ENCODE assay signal across 39 mouse cellular contexts in the genomic region with DNA sequence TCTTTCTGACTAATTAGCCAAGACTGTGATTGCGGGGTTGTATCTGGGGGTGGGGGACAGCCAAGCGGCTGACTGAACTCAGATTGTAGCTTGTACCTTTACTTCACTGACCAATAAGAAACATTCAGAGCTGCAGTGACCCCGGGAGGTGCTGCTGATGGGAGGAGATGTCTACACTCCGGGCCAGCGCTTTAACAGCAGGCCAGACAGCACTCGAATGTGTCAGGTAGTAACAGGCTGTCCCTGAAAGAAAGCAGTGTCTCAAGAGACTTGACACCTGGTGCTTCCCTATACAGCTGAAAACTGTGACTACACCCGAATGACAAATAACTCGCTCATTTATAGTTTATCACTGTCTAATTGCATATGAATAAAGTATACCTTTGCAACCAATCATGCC. TPM values are rescaled to one million over a fixed set of nuclear protein-coding genes. Genes with fewer than 3 reads are reported as not detected.
"Had no signal": no experiment of that assay in that cellular context is flagged by ENCODE, and none has a peak within 500 bp of the region (broad histone marks: within the 10 kb centered on the region; RNA-seq: fewer than 3 reads in every experiment).

No protein-coding gene starts in this region.

- DNase-seq: gastrocnemius, postnatal 14 days; gastrocnemius, postnatal 36 days; kidney, adult 11 months; kidney, adult 2 months; kidney, adult 9 months; kidney, postnatal 14 days; kidney, postnatal 36 days; layer of hippocampus, adult 9-11 months; layer of hippocampus, postnatal 36 days; left cerebral cortex, postnatal 4 days; lung, adult 18-20 months had no signal

- H3K4me1 ChIP-seq: hindbrain, embryonic 13.5 days; hindbrain, embryonic 15.5 days; kidney, embryonic 15.5 days; limb, embryonic 13.5 days; limb, embryonic 15.5 days; liver, embryonic 12.5 days had no signal

- H3K4me2 ChIP-seq: hindbrain, embryonic 13.5 days; hindbrain, embryonic 15.5 days; kidney, embryonic 15.5 days; limb, embryonic 13.5 days; limb, embryonic 15.5 days; liver, embryonic 12.5 days had no signal

- H3K36me3 ChIP-seq: hindbrain, embryonic 13.5 days; hindbrain, embryonic 15.5 days; kidney, embryonic 15.5 days; limb, embryonic 13.5 days; limb, embryonic 15.5 days; liver, embryonic 12.5 days had no signal

- H3K27me3 ChIP-seq: hindbrain, embryonic 13.5 days; hindbrain, embryonic 15.5 days; kidney, embryonic 15.5 days; limb, embryonic 13.5 days; limb, embryonic 15.5 days; liver, embryonic 12.5 days had no signal

- H3K27ac ChIP-seq: hindbrain, embryonic 13.5 days; hindbrain, embryonic 15.5 days; hindbrain, postnatal 0 days; kidney, embryonic 15.5 days; kidney, postnatal 0 days; limb, embryonic 13.5 days; limb, embryonic 15.5 days; liver, embryonic 12.5 days; liver, embryonic 14.5 days had no signal

- H3K9me3 ChIP-seq: hindbrain, embryonic 13.5 days; hindbrain, embryonic 15.5 days; kidney, embryonic 15.5 days; limb, embryonic 13.5 days; limb, embryonic 15.5 days; liver, embryonic 12.5 days had no signal

- H3K9ac ChIP-seq: forebrain, postnatal 0 days; hindbrain, embryonic 13.5 days; hindbrain, embryonic 15.5 days; kidney, embryonic 15.5 days; limb, embryonic 13.5 days; limb, embryonic 15.5 days; liver, embryonic 12.5 days; liver, embryonic 14.5 days had no signal

- H3K4me3 ChIP-seq: hindbrain, embryonic 13.5 days; hindbrain, embryonic 15.5 days; kidney, embryonic 15.5 days; limb, embryonic 13.5 days; limb, embryonic 15.5 days; liver, embryonic 12.5 days had no signal

- ATAC-seq: hindbrain, postnatal 0 days; intestine, embryonic 16.5 days; liver, embryonic 12.5 days had no signal

RNA-seq across cellular contexts. Expression of a gene that starts 4.7 kb away (rescaled TPM):
- total RNA-seq: forebrain, postnatal 0 days; gastrocnemius, adult 18-20 months; gastrocnemius, adult 8-10 months; gastrocnemius, postnatal 14 days; gastrocnemius, postnatal 36 days; heart, adult 8-10 months; layer of hippocampus, adult 18-20 months; layer of hippocampus, adult 8-10 months; layer of hippocampus, postnatal 14 days; layer of hippocampus, postnatal 36 days; left cerebral cortex, adult 18-20 months; left cerebral cortex, adult 8-10 months; left cerebral cortex, postnatal 10 days; left cerebral cortex, postnatal 25 days; left cerebral cortex, postnatal 4 days; liver, adult 2 months had no signal
- polyA plus RNA-seq: forebrain, postnatal 0 days; gonadal fat pad, adult 2 months; heart, postnatal 0 days; hindbrain, embryonic 11.5 days; hindbrain, embryonic 13.5 days; hindbrain, embryonic 15.5 days; hindbrain, postnatal 0 days; intestine, embryonic 14.5 days; intestine, embryonic 16.5 days; kidney, adult 2 months; kidney, embryonic 15.5 days; kidney, postnatal 0 days; limb, embryonic 11.5 days; limb, embryonic 13.5 days; limb, embryonic 15.5 days; liver, embryonic 12.5 days; liver, embryonic 14.5 days; liver, embryonic 16.5 days had no signal
